Mouse (Mus musculus): ENCODE data around the gene Aes.

Aes gene

DNA sequence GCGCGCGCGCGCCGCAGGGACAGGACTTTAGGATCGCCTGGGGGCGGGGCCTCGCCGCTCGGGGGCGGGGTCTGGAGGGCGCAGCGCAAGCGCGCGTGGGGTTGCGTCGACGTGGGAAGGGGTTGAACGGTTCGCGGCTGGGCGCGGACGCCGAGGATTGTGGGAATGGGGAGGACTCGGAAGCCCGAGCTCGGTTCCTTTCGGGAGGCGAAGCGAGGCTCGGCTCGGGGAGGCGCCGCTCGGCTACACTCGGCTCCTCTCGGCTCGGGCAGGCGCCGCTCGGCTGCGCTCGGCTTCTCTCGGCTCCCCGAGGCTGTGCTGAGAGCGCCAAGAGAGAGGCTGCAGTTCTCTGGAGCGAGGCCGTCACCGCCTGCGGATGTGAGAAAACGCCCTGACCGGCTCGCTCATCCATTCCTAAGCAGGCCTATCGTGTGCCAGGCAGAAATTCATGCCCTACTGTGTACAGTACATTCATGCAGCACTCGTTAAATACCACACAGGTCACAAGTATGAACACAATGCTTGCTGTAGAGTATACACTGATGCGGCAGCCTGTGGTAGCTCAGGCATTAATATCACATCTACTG is 14.0 kb upstream of the Aes start, which contains the start of gene Gna11:
Gene Gna11, minus strand, starts transcription at position 30 of the 587 bp plus-strand sequence.
- DNase-seq, result peak; percentile 99 to 100

DNA sequence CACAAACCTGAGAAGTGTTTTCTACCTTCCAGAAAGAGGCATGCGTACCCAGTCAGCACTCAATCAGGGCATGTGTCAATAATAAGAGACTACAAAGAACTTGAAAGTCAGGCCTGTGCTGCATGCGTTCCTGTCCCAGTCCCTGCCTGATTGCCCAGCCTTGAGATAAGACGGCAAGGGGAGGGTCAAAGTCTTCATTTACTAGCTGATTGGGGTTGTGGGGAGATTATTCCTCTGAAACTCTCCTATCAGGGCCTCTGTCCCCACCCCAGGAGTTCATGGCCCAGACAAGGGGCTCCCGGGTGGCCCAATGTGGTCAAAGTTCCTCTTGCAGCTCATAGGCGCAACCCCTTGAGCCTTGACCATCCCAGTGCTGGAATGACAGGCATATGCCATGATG is 13.0 kb upstream of the Aes start:
- no peak for DNase-seq

DNA sequence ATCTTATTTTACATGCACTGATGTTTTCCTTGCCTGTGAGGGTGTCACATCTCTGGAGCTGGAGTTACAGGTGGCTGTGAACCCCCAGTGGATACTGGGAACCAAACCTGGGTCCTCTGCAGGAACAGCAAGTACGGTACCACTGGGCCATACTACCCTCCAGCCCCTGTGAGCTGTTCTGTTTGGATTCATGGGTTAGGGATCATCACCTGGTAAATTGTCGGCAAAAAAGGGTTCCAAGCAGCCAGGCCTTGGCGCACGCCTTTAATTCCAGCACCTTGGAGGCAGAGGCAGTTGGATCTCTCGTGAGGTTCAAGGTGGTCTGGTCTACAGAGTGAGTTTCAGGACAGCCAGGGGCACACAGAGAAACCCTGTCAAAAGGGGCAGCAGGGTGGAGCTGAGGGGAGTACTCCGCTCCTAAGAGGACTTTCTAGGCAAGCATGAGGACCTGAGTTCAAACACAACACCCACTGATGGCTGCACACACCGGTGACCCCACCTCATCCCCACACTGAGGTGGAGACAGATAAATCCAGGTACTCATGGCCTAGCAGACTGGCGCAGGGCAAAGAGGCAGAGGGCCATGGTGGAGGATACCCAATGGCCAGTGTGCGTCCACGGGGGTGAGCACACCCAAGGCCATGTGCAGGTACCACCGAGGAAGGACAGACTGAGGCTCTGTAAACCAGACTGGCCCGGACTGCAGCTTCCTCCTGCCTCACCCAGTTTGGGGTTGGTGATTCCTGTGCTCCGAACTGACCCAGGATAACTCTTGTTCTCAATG is 12.3 kb upstream of the Aes start:
- no peak for DNase-seq

DNA sequence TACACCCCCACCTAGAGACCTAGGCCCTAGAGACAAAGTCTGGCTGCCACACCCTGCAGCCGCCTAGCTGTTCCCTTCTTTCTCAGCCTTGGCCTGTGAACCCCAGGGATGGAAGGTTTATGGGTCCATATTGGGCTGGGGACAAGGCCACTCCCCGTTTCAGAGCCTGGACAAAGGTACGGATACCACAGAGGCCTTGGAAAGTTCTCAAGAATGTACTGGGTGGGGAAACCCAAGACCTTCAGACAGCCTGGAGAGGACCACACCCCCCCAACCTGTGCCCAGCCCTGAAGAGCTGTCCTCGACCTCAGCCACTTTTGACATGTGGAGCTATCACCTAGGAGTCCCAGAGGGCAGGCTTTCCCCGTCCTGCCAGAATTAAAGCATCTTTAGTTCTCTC is 10.3 kb upstream of the Aes start:
- no peak for DNase-seq

DNA sequence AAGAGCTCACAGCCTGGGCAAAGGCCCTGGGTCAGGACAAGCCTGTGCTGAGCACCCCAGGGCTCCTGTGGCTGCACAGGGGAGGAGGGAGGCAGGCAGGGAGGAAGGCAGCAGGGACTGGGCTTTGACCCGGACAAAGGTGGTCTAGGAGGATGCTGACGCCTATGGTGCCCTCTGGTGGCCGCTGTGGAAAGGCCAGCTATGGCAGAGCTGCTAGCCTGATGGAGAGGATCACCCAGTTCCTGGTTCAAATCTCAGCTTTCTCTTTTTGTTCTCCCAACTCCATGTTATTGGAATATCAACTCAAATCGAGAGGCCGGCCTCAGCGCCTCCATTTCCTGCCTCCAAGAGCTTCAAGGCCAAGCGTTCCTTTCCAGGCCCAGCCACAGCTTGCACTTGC is 9.0 kb upstream of the Aes start:
- peak; percentile 57 to 69 for DNase-seq

DNA sequence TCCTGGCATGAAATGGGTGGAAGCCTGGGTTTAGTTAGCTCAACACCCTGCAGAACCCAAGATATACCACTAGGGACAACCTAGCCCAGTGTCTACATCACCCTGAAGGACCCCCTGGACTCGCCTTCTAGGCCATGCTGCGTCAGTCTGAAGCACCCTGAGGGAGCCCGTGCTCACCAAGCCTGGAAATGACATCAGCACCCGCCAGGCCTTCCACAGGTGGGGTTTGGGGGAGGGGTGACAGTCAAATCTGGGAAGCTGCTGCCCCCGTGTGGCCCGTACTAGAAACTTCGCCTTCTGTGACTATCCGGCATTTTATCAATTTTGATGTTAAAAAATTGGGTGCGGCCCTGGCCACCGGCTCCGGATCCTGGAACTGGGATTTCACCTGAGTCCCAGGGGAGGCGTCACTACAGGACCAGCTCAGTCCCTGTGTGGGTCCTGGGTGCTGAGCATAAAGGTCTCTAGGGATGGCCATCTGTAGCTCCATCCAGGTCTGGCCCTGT is 7.6 kb upstream of the Aes start:
- peak; percentile 82 to 84 for DNase-seq

DNA sequence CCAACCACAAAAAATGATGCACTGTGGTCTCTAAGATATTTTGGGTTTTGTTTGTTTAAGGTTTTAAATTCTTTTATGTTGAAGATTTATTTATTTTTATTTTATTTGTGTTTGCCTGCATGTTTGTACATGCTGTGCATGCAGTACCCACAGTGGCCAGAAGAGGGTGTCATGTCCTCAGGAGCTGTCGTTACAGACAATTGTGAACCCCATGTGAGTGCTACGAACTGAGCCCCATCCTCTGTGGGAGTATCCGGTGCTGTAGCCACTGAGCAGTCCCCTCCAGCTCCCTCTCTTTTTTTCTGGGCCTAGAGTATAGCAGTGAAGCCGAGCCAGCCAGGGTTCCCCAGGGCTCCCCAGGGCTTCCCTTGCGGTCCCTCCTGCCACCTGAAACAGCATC is 6.1 kb upstream of the Aes start:
- no peak for DNase-seq

DNA sequence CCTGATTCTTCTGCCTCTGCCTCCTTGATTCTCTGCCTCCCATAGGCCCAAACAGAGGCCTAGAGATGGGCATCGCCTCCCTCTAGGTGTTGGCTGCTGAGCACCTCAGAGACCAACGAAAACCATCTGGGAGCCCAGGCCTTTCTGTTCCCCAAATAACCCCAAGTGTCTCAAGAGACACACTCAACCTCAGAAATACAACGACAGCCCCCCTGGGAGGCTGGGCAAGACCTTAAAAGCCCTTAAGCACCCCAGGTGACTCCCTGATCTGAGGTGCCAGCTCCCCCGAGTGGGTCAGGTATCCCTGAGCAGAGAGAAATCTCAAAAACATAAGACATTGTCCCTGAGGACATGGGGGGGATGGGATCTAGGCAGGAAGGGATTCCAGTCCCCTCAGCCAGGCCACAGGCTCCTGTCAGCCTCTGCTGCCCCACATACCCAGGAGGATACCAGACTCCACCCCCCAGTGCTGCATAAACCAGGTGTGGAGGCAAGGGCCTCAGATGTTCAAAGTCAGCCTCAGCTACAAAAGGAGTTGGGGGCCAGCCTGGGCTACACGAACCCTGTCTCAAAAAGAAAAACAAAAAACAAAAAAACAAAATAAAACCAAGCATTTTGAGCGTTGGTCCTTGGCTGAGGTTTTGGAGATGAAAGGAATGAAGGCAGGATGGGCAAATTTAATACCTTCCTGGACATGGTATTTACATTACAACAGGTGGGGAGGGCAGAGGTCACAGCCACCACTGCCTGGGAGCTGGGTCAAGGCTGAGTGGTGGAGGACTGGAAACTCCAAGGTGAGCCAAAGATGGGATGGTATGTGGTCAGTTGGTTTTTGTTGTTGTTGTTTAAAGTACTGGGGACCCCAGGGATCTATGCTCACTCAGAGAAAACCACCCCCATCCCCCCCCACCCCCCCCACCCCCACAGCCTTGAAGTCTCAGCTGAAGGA is 5.2 kb upstream of the Aes start:
- DNase-seq, result no peak

DNA sequence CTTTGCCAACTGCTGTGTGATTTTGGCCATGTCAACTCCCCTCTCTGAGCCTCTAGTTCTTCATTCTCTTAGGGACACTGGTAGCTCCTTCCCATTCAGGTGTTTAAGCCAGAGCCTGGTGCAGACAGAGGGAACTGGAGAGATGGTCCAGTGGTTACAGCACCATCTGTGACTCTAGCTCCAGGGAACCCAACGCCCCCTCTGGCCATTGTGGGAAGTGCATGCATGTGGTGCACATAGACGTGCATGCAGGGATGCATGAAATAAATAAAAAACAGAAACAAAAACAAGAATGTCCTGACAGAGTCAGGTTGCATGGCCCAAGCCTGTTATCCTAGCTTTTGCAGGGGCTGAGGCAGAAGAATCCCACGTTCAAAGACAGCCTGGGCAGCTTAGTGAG is 3.0 kb upstream of the Aes start:
- DNase-seq, result no peak

DNA sequence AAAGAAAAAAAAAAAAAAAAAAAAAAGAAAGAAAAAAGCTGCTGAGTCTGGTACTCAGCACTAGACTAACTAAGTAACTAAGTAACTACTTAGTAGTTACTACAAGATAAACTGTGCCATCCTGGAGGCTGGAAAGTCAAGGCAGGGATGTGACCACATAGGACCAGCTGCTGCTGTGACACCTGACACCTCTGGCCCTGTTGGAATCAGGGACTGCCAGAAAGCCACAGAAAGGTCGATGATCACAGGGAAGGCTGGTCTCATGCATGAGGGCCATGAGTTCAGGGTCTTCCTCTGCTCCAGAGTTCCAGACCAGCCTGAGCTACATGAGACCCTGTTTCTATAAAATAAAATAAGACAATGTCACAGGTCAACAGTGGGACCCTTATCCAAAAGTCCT is 1.8 kb upstream of the Aes start:
- DNase-seq, result no peak

DNA sequence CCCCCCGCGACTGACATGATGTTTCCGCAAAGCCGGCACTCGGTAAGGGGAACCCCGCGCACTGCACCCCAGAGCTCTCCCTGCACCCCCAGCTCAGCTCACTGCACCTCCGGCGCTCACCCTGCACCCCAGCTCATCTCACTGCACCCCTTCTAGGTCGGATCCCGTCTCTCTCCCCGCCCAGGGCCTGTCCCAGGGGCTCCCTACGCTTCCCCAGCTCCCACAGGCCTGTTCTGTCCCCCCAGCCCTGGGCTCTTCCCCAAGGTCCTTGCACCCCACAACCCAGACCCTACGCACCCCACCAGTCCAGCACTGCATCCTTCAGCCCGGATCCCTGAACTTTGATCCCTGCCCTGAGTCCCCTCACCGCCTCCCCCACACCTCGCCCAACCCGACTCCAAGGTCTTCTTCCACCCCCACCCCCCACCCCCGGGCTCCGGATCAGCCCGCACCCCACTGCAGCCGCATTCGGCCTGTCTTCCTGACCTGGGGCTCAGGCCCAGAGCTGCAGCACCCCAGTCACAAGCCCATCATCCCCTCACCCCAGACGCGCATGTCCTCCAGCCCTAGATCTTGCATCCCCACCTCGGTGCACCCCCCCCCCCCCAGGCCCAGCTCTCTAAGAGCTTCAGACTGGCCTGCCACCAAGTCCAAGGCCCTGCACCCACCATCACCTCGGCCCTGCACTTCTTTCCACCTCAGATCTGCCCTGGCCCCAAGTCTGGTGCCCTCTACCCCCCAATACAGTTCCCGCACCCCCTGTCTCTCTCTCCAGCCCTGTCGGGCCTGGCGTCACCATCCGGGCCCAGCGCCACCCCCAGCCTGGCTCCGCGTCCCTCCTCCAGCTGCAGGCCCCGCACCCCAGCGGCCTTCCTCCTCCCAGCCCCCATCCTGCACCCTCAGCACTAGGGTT is 595 bp downstream of the Aes start:
- peak; percentile 64 to 78 for DNase-seq

DNA sequence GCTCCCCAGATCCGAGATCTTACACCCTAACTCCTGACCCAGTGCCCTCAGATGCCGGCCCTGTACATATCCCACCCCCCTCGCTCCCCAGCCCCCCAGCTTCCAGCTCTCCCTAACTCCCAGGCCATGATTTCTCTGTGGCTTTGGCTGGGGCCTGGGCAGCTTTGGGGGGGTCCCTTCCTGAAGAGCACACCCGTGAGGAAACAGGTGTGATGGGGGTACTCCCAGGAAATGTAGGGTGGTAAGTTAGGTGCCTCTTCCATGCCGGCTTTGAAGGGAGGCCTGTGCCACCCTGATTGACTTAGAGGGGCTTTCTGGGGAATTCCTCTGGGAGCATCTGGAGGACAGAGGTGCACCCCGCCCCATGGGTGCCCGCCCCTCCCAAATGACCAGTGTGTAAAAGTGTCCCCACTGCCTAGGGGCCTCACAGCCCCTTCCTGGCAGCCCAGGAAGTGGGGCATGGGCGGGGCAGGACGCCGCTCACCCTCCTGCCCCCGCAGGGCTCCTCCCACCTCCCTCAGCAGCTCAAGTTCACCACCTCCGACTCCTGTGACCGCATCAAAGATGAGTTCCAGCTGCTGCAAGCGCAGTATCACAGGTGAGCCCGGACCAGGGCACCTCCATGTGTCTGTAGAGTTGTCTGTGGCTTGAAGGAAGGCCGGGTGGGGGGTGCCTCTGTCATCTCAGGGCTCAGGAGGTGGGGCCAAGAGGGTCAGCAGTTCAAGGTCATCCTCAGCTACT is 1.6 kb downstream of the Aes start:
- DNase-seq, result no peak

DNA sequence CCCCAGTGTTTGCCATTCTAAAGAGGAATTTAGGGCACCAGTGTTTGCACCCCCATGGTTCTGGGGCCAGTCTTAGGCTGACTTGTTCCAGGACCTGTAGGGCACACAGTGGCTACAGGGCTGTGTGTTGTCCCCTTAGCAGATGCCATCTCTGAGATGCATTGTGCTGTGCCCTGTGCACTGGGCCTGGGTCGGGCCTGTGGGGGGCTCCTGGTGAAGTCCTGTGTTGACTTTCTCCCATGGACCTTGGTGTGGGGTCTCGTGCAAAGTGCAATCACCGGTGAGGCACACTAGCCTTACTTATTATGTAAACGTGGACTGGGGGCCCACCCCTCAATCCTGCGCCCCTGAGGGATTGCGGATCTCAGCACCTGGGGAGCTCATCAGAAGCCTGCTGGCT is 3.1 kb downstream of the Aes start:
- DNase-seq, result no peak

DNA sequence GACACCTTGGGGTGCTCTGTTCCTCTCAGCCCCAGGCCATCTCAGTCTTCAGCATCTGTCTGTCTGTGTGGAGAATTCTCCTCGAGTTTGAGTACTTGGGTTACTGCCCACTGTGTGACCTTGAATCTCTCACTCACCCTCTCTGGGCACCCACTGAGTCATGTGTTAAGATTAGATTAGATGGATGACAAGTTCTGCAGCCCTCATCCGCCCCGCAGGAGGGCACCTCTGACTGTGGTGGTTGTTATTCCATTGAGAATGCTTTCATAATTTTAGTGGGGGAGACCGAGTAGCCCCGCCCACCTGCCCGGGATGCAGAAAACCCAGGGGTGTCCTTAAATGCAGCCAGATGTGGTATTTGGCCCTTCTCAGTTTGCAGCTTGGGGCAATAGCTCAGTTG is 4.2 kb downstream of the Aes start:
- no peak for DNase-seq

DNA sequence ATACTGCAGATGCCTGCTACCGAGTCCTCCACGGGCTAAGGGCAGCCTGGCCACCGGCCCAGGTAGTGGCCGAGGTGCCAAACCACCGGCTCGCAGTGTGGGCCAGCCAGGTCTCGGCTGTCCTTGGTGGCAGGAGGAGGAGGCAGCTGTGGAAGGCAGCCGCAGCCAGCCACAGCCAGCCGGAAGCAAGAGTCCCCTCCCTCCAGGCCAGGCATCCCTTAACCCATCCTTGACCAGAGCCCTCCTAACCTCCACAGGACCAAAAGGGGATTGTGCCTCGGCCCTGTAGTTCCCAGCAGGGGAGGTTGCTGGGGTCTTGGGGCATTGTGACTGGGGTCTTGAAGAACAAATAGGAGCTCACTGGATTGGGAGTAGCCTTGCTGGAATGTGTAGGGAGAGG is 4.9 kb downstream of the Aes start:
- peak; percentile 45 to 57 for DNase-seq

DNA sequence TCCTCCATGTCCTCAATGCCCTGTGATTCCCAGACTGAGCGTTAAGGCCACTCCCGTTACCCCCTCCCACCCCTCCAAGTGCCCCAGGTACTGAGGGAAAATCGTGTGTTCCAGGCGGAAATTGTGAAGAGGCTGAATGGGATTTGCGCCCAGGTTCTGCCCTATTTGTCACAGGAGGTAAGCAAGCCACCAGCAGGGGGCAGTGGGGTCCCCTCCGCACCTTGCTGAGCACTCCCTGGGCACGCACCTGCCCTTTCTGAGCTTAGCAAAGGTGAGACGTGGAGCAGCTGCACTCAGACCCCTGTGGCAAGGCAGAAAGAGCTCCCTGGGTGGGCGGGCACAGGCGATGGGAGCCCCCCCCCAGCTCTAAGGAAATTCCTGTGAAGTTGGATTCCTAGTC is 5.4 kb downstream of the Aes start:
- peak; percentile 70 to 78 for DNase-seq

DNA sequence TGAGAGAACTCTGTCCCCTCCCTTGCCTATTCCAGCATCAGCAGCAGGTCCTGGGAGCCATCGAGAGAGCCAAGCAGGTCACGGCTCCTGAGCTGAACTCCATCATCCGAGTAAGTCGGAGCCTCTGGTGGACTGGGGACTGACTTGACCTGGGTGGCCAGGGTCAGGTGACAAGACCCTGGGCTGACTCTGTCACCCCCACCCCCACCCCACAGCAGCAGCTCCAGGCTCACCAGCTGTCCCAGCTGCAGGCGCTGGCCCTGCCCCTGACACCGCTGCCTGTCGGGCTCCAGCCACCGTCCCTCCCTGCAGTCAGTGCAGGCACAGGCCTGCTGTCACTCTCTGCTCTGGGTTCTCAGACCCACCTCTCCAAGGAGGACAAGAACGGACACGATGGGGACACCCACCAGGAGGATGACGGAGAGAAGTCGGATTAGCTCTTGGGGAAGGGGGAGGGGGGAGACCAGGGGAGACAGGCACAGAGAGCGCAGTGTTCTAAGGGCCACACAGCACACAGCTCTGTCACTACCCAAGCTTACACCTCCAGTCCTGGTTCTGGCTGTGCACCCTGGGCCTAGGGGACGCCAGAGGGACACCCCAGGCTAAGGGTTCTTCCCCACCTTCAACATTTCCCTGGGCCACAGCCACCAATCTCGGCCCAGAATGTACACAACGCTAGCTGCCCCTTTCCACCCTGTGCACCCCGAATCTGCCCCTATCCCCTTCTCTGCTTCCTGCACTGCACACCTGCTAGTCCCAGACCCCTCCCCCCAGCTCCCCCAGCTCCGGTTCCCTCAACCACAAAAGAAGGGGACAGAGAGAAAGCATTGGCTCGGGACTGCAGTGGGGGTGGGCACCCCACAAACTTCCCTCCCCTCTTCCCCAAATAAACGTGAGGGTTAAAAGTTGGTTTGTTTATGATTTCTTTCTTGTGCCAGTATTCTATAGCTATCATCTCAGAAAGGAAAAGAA is 6.3 kb downstream of the Aes start:
- no peak for DNase-seq

DNA sequence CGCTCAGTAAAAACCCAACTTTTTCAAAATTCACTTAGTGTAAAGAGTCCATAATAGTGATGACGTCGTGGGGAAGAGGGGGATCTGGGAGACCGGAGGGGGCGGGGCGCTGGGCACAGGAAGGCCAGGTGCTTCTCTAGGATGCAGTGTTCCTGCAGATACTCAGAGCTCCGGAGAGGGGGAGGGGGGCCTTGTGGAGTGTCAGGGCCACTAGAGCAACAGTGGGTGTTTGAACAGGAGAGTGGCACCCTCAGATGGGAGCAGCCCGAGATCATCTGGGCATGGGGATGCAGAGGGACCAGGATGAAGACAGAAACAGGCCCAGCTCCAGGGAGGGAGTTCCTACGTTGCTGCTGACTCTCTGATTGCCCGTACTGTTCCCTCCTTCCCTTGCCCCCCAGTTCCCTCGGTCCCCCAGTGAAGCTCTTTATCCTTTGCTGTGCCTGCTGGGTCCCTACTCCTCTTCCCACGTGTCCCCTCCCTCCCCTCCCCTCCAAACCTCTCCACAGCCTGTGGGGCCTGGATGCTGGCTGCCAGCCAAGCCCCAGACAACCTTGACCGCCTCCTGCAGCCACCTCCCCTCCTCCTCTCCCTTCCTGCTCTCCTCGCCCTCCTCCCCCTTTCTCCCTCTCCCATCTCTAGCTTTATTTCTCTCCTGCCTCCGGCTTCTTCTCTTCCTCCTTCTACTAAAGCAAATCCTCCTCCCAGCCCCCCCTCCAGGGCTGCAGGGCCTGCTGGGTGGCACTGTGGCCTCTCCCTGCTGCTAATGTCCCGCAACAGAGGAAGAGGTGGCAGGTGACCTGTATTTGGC is 9.3 kb downstream of the Aes start:
- DNase-seq, result no peak

DNA sequence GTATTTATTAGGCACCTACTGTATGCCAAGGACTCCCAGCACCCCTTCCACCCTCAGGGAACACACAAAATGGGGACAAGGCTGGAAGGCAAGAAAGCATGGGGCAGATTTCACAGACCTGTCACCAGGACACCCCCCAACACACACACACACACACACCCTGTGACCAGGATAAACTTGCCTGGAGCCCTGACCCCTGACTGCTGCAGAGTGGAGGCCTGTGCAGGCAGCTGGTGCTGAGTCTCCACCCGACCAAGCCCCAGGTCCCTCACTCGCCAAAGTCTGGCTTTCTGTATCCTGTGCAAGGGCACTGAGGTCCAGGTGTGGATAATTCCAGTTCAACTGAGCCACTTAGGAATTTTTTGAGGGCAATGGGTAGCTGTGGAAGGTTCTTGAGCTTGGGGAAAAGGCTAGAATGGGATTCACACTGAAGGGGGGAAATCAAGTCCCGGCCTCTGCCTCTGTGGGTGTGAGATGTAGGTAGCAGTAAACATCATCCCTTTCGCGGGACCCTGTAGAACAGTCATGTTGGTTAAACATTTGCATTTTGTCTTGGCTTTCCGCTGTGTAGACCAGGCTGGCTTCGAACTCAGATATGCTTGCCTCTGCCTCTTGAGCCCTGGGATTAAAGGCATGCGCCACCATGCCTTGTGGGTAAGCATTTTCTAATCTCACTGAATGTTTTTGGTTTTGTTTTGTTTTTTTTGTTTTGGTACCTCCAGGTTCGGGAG is 10.4 kb downstream of the Aes start:
- DNase-seq, result no peak
